Mouse (Mus musculus): ENCODE measurements at regions not wholly inside any gene's neighbourhood (a gene's known extent, or its start where the extent isn't known, plus 50 kb on each side); places are given as distances from the start of the nearest gene placed in this dataset.

- no peak for ATAC-seq (ENCODE audit: insufficient read depth, low read depth)
- no peaks in the 10 kb centered on the region for H3K9me3 ChIP-seq (replicated peaks; ENCODE audit: control insufficient read depth, low read length)
- 80% methylated on average over 6 of the region's 6 CpGs for WGBS
- no peak overlapping the region for H3K9ac ChIP-seq (replicated peaks; ENCODE audit: low read depth, low read length)
- DNase-seq (ENCODE audit: low spot score) = no peak
- H3K27me3 ChIP-seq (ENCODE audit: control insufficient read depth, insufficient read depth, low read length) = no peaks in the 10 kb centered on the region
- H3K4me2 ChIP-seq (ENCODE audit: low read depth, low read length) = no peak overlapping the region
- TF ChIP-seq CTCF (IDR thresholded peaks at IDR 0.05; ENCODE audit: low read depth) (no peak), EP300 (IDR thresholded peaks at IDR 0.05; ENCODE audit: low read depth) (no peak)
- no peak overlapping the region for H3K27ac ChIP-seq (ENCODE audit: low read depth)
- no peaks in the 10 kb centered on the region for H3K4me1 ChIP-seq (ENCODE audit: control insufficient read depth, insufficient read depth)
- H3K4me3 ChIP-seq (ENCODE audit: low read depth, low read length) = no peak overlapping the region
- H3K36me3 ChIP-seq (replicated peaks; ENCODE audit: control insufficient read depth, insufficient read depth, low read length) = no peaks in the 10 kb centered on the region
These were observed 337.2 kb upstream of the Atp2b1 start for GRCm38 (mm10) chr10:98577040-98577439.

GRCm38 (mm10) chr10:98584776-98585175, 329.4 kb upstream of the Atp2b1 start:
- no peaks in the 10 kb centered on the region for H3K9me3 ChIP-seq (replicated peaks; ENCODE audit: control insufficient read depth, low read length)
- DNase-seq (ENCODE audit: low spot score) = no peak
- H3K4me2 ChIP-seq (ENCODE audit: low read depth, low read length) = no peak overlapping the region
- H3K27me3 ChIP-seq (ENCODE audit: control insufficient read depth, insufficient read depth, low read length) = no peaks in the 10 kb centered on the region
- H3K4me3 ChIP-seq (ENCODE audit: low read depth, low read length) = no peak overlapping the region
- TF ChIP-seq EP300 (IDR thresholded peaks at IDR 0.05; ENCODE audit: low read depth) (no peak), CTCF (IDR thresholded peaks at IDR 0.05; ENCODE audit: low read depth) (no peak)
- no peaks in the 10 kb centered on the region for H3K36me3 ChIP-seq (replicated peaks; ENCODE audit: control insufficient read depth, insufficient read depth, low read length)
- no peak overlapping the region for H3K9ac ChIP-seq (replicated peaks; ENCODE audit: low read depth, low read length)
- WGBS = 94% methylated on average over 1 of the region's 1 CpGs
- no peak for ATAC-seq (ENCODE audit: insufficient read depth, low read depth)
- H3K27ac ChIP-seq (ENCODE audit: low read depth) = no peak overlapping the region
- H3K4me1 ChIP-seq (ENCODE audit: control insufficient read depth, insufficient read depth) = peaks cover 6% of the 10 kb centered on the region; the same call in 1 of the 2 replicates

- no peak overlapping the region for H3K27ac ChIP-seq (ENCODE audit: low read depth)
- peaks cover 6% of the 10 kb centered on the region; the same call in 1 of the 2 replicates for H3K4me1 ChIP-seq (ENCODE audit: control insufficient read depth, insufficient read depth)
- H3K27me3 ChIP-seq (ENCODE audit: control insufficient read depth, insufficient read depth, low read length) = no peaks in the 10 kb centered on the region
- no peaks in the 10 kb centered on the region for H3K9me3 ChIP-seq (replicated peaks; ENCODE audit: control insufficient read depth, low read length)
- ATAC-seq (ENCODE audit: insufficient read depth, low read depth) = no peak
- TF ChIP-seq CTCF (IDR thresholded peaks at IDR 0.05; ENCODE audit: low read depth) (no peak), EP300 (IDR thresholded peaks at IDR 0.05; ENCODE audit: low read depth) (no peak)
- no peak for DNase-seq (ENCODE audit: low spot score)
- no peaks in the 10 kb centered on the region for H3K36me3 ChIP-seq (replicated peaks; ENCODE audit: control insufficient read depth, insufficient read depth, low read length)
- H3K9ac ChIP-seq (replicated peaks; ENCODE audit: low read depth, low read length) = no peak overlapping the region
- no peak overlapping the region for H3K4me2 ChIP-seq (ENCODE audit: low read depth, low read length)
- WGBS = 84% methylated on average over 14 of the region's 14 CpGs
- no peak overlapping the region for H3K4me3 ChIP-seq (ENCODE audit: low read depth, low read length)
These were observed 324.5 kb upstream of the Atp2b1 start for GRCm38 (mm10) chr10:98589726-98590125.

GRCm38 (mm10) chr10:98592154-98592553, 322.1 kb upstream of the Atp2b1 start:
- H3K27ac ChIP-seq (ENCODE audit: low read depth) = no peak overlapping the region
- H3K9ac ChIP-seq (replicated peaks; ENCODE audit: low read depth, low read length) = no peak overlapping the region
- H3K27me3 ChIP-seq (ENCODE audit: control insufficient read depth, insufficient read depth, low read length) = no peaks in the 10 kb centered on the region
- ATAC-seq (ENCODE audit: insufficient read depth, low read depth) = no peak
- no peak overlapping the region for H3K4me3 ChIP-seq (ENCODE audit: low read depth, low read length)
- H3K36me3 ChIP-seq (replicated peaks; ENCODE audit: control insufficient read depth, insufficient read depth, low read length) = no peaks in the 10 kb centered on the region
- no peak for DNase-seq (ENCODE audit: low spot score)
- no peaks in the 10 kb centered on the region for H3K4me1 ChIP-seq (ENCODE audit: control insufficient read depth, insufficient read depth)
- no peak for TF ChIP-seq EP300 (IDR thresholded peaks at IDR 0.05; ENCODE audit: low read depth)
- TF ChIP-seq CTCF (IDR thresholded peaks at IDR 0.05; ENCODE audit: low read depth) = no peak
- no peak overlapping the region for H3K4me2 ChIP-seq (ENCODE audit: low read depth, low read length)
- WGBS = 73% methylated on average over 6 of the region's 6 CpGs
- H3K9me3 ChIP-seq (replicated peaks; ENCODE audit: control insufficient read depth, low read length) = no peaks in the 10 kb centered on the region

- H3K9ac ChIP-seq (replicated peaks; ENCODE audit: low read depth, low read length) = no peak overlapping the region
- H3K9me3 ChIP-seq (replicated peaks; ENCODE audit: control insufficient read depth, low read length) = no peaks in the 10 kb centered on the region
- H3K4me3 ChIP-seq (ENCODE audit: low read depth, low read length) = no peak overlapping the region
- H3K4me1 ChIP-seq (ENCODE audit: control insufficient read depth, insufficient read depth) = no peaks in the 10 kb centered on the region
- whole genome bisulfite sequencing = 77% methylated on average over 5 of the region's 5 CpGs
- no peak overlapping the region for H3K4me2 ChIP-seq (ENCODE audit: low read depth, low read length)
- DNase-seq (ENCODE audit: low spot score) (no peak), ATAC-seq (ENCODE audit: insufficient read depth, low read depth) (no peak)
- no peak for TF ChIP-seq EP300 (IDR thresholded peaks at IDR 0.05; ENCODE audit: low read depth)
- no peak for TF ChIP-seq CTCF (IDR thresholded peaks at IDR 0.05; ENCODE audit: low read depth)
- no peaks in the 10 kb centered on the region for H3K36me3 ChIP-seq (replicated peaks; ENCODE audit: control insufficient read depth, insufficient read depth, low read length)
- no peak overlapping the region for H3K27ac ChIP-seq (ENCODE audit: low read depth)
- no peaks in the 10 kb centered on the region for H3K27me3 ChIP-seq (ENCODE audit: control insufficient read depth, insufficient read depth, low read length)
These were observed 320.3 kb upstream of the Atp2b1 start for GRCm38 (mm10) chr10:98593910-98594309.

GRCm38 (mm10) chr10:98608221-98608941, 305.8 kb upstream of the Atp2b1 start:
- Histone ChIP-seq H3K36me3 (replicated peaks; ENCODE audit: control insufficient read depth, insufficient read depth, low read length) (no peaks in the 10 kb centered on the region), H3K27me3 (ENCODE audit: control insufficient read depth, insufficient read depth, low read length) (no peaks in the 10 kb centered on the region), H3K9ac (replicated peaks; ENCODE audit: low read depth, low read length) (no peak overlapping the region), H3K9me3 (replicated peaks; ENCODE audit: control insufficient read depth, low read length) (no peaks in the 10 kb centered on the region), H3K27ac (ENCODE audit: low read depth) (no peak overlapping the region), H3K4me3 (ENCODE audit: low read depth, low read length) (no peak overlapping the region), H3K4me1 (ENCODE audit: control insufficient read depth, insufficient read depth) (0 out of 2 replicates have a peak, but pooled peaks cover 6% of the 10 kb centered on the region), H3K4me2 (ENCODE audit: low read depth, low read length) (no peak overlapping the region)
- TF ChIP-seq CTCF (IDR thresholded peaks at IDR 0.05; ENCODE audit: low read depth) (no peak), EP300 (IDR thresholded peaks at IDR 0.05; ENCODE audit: low read depth) (no peak)
- 77% methylated on average over 18 of the region's 18 CpGs for WGBS
- DNase-seq (ENCODE audit: low spot score) (no peak), ATAC-seq (ENCODE audit: insufficient read depth, low read depth) (no peak)

Data from heart, postnatal 0 days (tissue).